Mouse (Mus musculus) left cerebral cortex, adult 18-20 months (tissue): Measurements from ENCODE around the gene Bsx. TPM values are rescaled to one million over a fixed set of nuclear protein-coding genes. Genes with fewer than 3 reads are reported as not detected.

Experiments used
- DNase-seq, 2 experiments: peaks; one replicate each; pipeline ENCODE4 v3.0.0; 2021 to 2022; ENCODE audit warnings: low spot score in 2 of 2, mixed read lengths in 1 of 2
- total RNA-seq, 2 experiments: library from RNA; stranded (reverse); gene quantifications; 2 replicates each; pipeline ENCODE4 v1.2.3; 2021

Bsx gene
- total RNA-seq, 2 experiments from 2014 or later: not detected

DNA sequence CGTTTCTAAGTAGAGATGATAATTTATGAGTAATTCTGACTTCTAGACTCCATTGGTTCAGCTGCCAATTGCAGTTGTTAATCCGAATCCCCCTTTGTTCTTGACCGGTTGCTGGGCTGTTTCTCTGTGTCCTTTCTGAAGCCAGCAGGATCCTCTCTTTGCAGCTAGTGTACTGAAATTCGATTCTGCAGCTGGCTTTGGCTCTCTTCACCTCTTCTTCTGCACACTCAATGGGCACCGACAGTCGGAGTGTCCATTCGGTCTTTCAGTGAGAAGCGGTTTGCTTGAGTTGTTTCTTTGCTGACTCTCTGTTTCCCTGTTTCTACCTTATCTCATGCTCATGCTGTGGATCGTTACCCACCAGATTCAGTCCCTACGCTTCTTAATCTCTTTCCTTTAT, 11.7 kb downstream of the Bsx start:
- no peak for DNase-seq

DNA sequence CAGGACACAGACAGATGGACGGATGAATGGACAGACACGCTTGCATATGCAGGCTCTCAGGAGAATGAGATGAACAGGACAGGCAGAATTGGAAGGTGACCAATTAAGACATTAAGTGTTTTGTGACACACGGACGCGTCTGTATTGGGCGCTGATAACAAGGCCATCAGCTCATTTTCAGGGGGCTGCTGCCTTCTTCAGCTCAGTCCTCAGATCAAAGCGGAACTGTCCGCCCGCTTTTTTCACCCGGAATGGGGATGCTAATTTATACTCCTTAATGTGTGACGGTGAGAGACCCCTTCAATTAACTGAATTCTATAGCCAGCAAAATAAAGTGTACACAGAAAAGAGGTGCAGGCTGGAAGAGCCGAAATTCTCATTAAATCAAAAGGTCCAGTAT, 15.5 kb downstream of the Bsx start:
- no peak for DNase-seq

- no peak for DNase-seq
Measured at GRCm38 (mm10) chr9:40892456-40892855, 18.5 kb downstream of the Bsx start.

- DNase-seq: no peak
Measured at GRCm38 (mm10) chr9:40907413-40907812, 33.5 kb downstream of the Bsx start.

- no peak for DNase-seq
Measured at GRCm38 (mm10) chr9:40908411-40908810, 34.5 kb downstream of the Bsx start.

GRCm38 (mm10) chr9:40908915-40909314, 35.0 kb downstream of the Bsx start:
- DNase-seq: no peak

GRCm38 (mm10) chr9:40917871-40918613, 44.1 kb downstream of the Bsx start:
- no peak for DNase-seq

DNA sequence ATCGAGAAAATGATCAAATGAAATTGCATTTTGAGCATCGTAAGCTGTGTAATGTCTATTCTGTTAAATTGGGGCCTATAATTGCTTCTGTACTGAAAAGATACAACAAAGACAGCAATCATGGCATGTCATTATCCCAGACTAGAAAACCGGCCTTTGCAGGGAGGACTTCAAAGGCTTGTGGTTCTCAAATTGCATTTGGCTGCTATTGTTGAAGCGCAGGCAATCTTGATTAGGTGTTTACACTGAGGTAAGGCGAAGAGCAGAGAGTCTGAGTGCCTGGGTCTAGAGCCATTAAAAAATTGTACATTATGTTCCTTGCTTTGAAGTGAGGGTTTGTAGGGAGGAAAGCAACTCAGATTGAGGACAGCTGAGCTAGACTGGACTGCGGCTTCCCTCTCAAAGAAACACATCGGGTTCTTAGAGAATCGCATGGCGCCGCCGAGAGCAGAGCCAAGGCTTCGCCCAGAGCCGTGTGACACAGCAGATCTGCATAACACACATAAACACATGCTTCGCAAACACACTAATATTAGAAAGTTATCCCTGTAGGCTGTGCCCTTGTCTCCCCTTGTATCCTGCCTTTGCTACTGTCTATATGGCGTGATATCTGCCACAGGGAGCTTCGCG, 53.5 kb downstream of the Bsx start:
- DNase-seq: no peak

Other genes with a start within 250 kb of the Bsx start
- gene Gm21915, start 203.5 kb upstream of the Bsx start, total RNA-seq: not detected
- 10 to 100 TPM; 28.1 to 30.0 TPM for gene Clmp, start 188.2 kb upstream of the Bsx start, total RNA-seq
- gene Hspa8, start 73.1 kb upstream of the Bsx start, total RNA-seq: 1,000 to 10,000 TPM; 2,352 to 2,482 TPM
- 1 to 10 TPM in 1 of 2 experiments, under 1 TPM in 1; 0.66 to 1.0 TPM for gene Jhy, start 90.0 kb downstream of the Bsx start, total RNA-seq
- gene Crtam, start 130.5 kb downstream of the Bsx start, total RNA-seq: not detected